ENCODE assay signal across 1 mouse cellular context in the genomic region with DNA sequence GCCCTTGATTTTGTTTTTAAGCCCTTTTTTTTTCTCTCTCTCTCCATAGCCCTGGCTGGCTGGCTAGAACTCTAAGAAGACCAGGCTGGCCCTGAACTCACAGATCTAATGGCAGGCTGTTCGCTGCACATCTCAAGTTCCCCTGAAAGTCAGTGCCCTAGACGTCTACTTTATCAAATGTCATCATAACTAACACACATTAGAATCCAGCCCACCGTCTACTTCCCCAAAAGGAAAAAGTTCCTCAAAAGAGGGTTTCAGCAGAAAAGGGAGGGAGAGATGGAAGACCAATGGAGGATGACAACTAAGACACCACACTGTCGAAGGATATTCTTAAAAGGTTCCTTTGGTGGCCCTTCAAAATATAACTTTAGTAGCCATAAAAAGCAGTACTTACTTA.
TF ChIP-seq lines count a peak whose summit lies in the region.

No protein-coding gene starts in this region.

TF ChIP-seq in MEL, 35 proteins besides CTCF, POLR2A, EP300 and RAD21:
- TF ChIP-seq ZMIZ1 (IDR thresholded peaks at IDR 0.05; ENCODE audit: low read depth, low read length): no peak
- no peak for TF ChIP-seq ZKSCAN1 (IDR thresholded peaks at IDR 0.05; ENCODE audit: low read depth, low read length)
- TF ChIP-seq MAZ (IDR thresholded peaks at IDR 0.05; ENCODE audit: low read depth, low read length): no peak
- TF ChIP-seq ETS1 (IDR thresholded peaks at IDR 0.05; ENCODE audit: low read depth, low read length): 0 out of 2 replicates have a peak, but pooled peaks have one; percentile 20
- no peak for TF ChIP-seq TAL1 (IDR thresholded peaks at IDR 0.05; ENCODE audit: low read length)
